Mouse (Mus musculus): ENCODE measurements around the gene Fyb2.

Gene Fyb2

GRCm38 (mm10) chr4:104913291-104914129 is at the start of gene Fyb2:
Gene Fyb2 (plus strand): TSS chr4:104913456.
- DNase-seq: no peak

GRCm38 (mm10) chr4:104864397-104864796 is 48.9 kb upstream of the Fyb2 start:
- DNase-seq: no peak

GRCm38 (mm10) chr4:104869581-104869980 is 43.7 kb upstream of the Fyb2 start:
- DNase-seq: no peak

- no peak for DNase-seq
Measured at GRCm38 (mm10) chr4:104870196-104870595, 43.1 kb upstream of the Fyb2 start.

GRCm38 (mm10) chr4:104875832-104876231 is 37.4 kb upstream of the Fyb2 start:
- DNase-seq: no peak

- no peak for DNase-seq
Measured at GRCm38 (mm10) chr4:104876323-104876722, 36.9 kb upstream of the Fyb2 start, which contains the start of gene C8a. Gene C8a (minus strand): TSS chr4:104876398.

- no peak for DNase-seq
Measured at GRCm38 (mm10) chr4:104887486-104887885, 25.8 kb upstream of the Fyb2 start.

GRCm38 (mm10) chr4:104888499-104889262 is 24.6 kb upstream of the Fyb2 start:
- no peak for DNase-seq

- DNase-seq: no peak
Measured at GRCm38 (mm10) chr4:104891708-104892107, 21.5 kb upstream of the Fyb2 start.

- DNase-seq: no peak
Measured at GRCm38 (mm10) chr4:104893588-104893987, 19.7 kb upstream of the Fyb2 start.

- DNase-seq: peak; percentile 44
Measured at GRCm38 (mm10) chr4:104894004-104894734, 19.1 kb upstream of the Fyb2 start.

- no peak for DNase-seq
Measured at GRCm38 (mm10) chr4:104902836-104903235, 10.4 kb upstream of the Fyb2 start.

- no peak for DNase-seq
Measured at GRCm38 (mm10) chr4:104905049-104905448, 8.2 kb upstream of the Fyb2 start.

GRCm38 (mm10) chr4:104911685-104912084 is 1.6 kb upstream of the Fyb2 start:
- peak; percentile 77 for DNase-seq

GRCm38 (mm10) chr4:104914711-104915247 is 1.5 kb downstream of the Fyb2 start:
- DNase-seq: no peak

- no peak for DNase-seq
Measured at GRCm38 (mm10) chr4:104918017-104918416, 4.8 kb downstream of the Fyb2 start.

- no peak for DNase-seq
Measured at GRCm38 (mm10) chr4:104925383-104925782, 12.1 kb downstream of the Fyb2 start.

- no peak for DNase-seq
Measured at GRCm38 (mm10) chr4:104929165-104929564, 15.9 kb downstream of the Fyb2 start.

GRCm38 (mm10) chr4:104933620-104934019 is 20.4 kb downstream of the Fyb2 start:
- DNase-seq: no peak

- no peak for DNase-seq
Measured at GRCm38 (mm10) chr4:104934997-104935396, 21.7 kb downstream of the Fyb2 start.

- DNase-seq: no peak
Measured at GRCm38 (mm10) chr4:104935436-104935835, 22.2 kb downstream of the Fyb2 start.

GRCm38 (mm10) chr4:104936011-104936410 is 22.8 kb downstream of the Fyb2 start:
- DNase-seq: no peak

- DNase-seq: no peak
Measured at GRCm38 (mm10) chr4:104939535-104939934, 26.3 kb downstream of the Fyb2 start.
